Mouse (Mus musculus) spleen, postnatal 4 days (tissue): ENCODE measurements around the gene Rad54l2.

Experiments
- DNase-seq, 2 experiments: peaks; one replicate each; pipeline ENCODE4 v3.0.0; 2022; ENCODE audit warnings: low spot score in 2 of 2

The Rad54l2 gene

GRCm38 (mm10) chr9:106675965-106676364, 113.0 kb downstream of the Rad54l2 start:
- no peak for DNase-seq

GRCm38 (mm10) chr9:106675480-106675879, 113.5 kb downstream of the Rad54l2 start:
- DNase-seq, result peak; percentile 71 to 86

- DNase-seq, result no peak
Observed at GRCm38 (mm10) chr9:106673860-106674259, 115.1 kb downstream of the Rad54l2 start.

GRCm38 (mm10) chr9:106664856-106665255, 124.1 kb downstream of the Rad54l2 start:
- DNase-seq, result no peak

GRCm38 (mm10) chr9:106664433-106664832, 124.6 kb downstream of the Rad54l2 start:
- DNase-seq, result no peak

- no peak for DNase-seq
Observed at GRCm38 (mm10) chr9:106663200-106663599, 125.8 kb downstream of the Rad54l2 start.

GRCm38 (mm10) chr9:106659935-106660334, 129.1 kb downstream of the Rad54l2 start:
- DNase-seq, result no peak

- DNase-seq, result no peak
Observed at GRCm38 (mm10) chr9:106659441-106659840, 129.6 kb downstream of the Rad54l2 start.

- no peak for DNase-seq
Observed at GRCm38 (mm10) chr9:106657592-106657991, 131.4 kb downstream of the Rad54l2 start.

GRCm38 (mm10) chr9:106656820-106657219, 132.2 kb downstream of the Rad54l2 start:
- no peak for DNase-seq

GRCm38 (mm10) chr9:106655884-106656720, 132.9 kb downstream of the Rad54l2 start, which contains the start of gene Grm2:
Gene Grm2 (minus strand): TSS chr9:106656082.
- peak; percentile 28 to 80 for DNase-seq

GRCm38 (mm10) chr9:106652720-106653119, 136.3 kb downstream of the Rad54l2 start:
- DNase-seq, result no peak

- DNase-seq, result no peak
Observed at GRCm38 (mm10) chr9:106647226-106647625, 141.8 kb downstream of the Rad54l2 start.

- DNase-seq, result no peak
Observed at GRCm38 (mm10) chr9:106645684-106646271, 143.2 kb downstream of the Rad54l2 start.

- no peak for DNase-seq
Observed at GRCm38 (mm10) chr9:106643787-106644186, 145.2 kb downstream of the Rad54l2 start.

GRCm38 (mm10) chr9:106643128-106643527, 145.9 kb downstream of the Rad54l2 start:
- peak; percentile 73 to 88 for DNase-seq

- no peak for DNase-seq
Observed at GRCm38 (mm10) chr9:106641346-106641745, 147.6 kb downstream of the Rad54l2 start.

GRCm38 (mm10) chr9:106638154-106638553, 150.8 kb downstream of the Rad54l2 start:
- DNase-seq, result no peak
